Mouse (Mus musculus) stomach, postnatal 0 days (tissue): ENCODE data around the gene Dnajc21. TPM values are rescaled to one million over a fixed set of nuclear protein-coding genes. Genes with fewer than 3 reads are reported as not detected.
"Not testable (repeated sequence)": the region's sequence is repeated elsewhere in the genome, so short reads cannot be mapped to it uniquely, and the experiment has no call there.

ENCODE experiments used
- ATAC-seq: fragments of 200-750 bp; cut with Nextera tagmentation; 2 replicates; pipeline ENCODE4 v1.8.0; 2017; ENCODE audit not compliant: low FRiP score, low TSS enrichment
- DNase-seq: peaks from one replicate; pipeline ENCODE4 v3.0.0-alpha.2; 2016; ENCODE audit warnings: low spot score
- H3K27ac ChIP-seq: fragments of 300-500 bp; sonication (generic); replicated peaks from 2 replicates; pipeline ENCODE4 v1.5.1; 2014; ENCODE audit warnings: mild to moderate bottlenecking, control low read depth
- H3K27me3 ChIP-seq: fragments of 300-500 bp; sonication (generic); 2 replicates; pipeline ENCODE4 v1.6.1; 2014; ENCODE audit warnings: low read length; ENCODE audit not compliant: control insufficient read depth, insufficient read depth
- H3K36me3 ChIP-seq: fragments of 300-500 bp; sonication (generic); 2 replicates; pipeline ENCODE4 v1.6.1; 2014; ENCODE audit warnings: low read length, mixed read lengths; ENCODE audit not compliant: control insufficient read depth, insufficient read depth
- H3K4me1 ChIP-seq: fragments of 300-500 bp; sonication (generic); replicated peaks from 2 replicates; pipeline ENCODE4 v1.6.1; 2014; ENCODE audit warnings: antibody characterized with exemption; ENCODE audit not compliant: control insufficient read depth, insufficient read depth
- H3K4me2 ChIP-seq: fragments of 300-500 bp; sonication (generic); replicated peaks from 2 replicates; pipeline ENCODE4 v1.6.1; 2014; ENCODE audit warnings: low read depth, mild to moderate bottlenecking, control low read depth, moderate library complexity
- H3K4me3 ChIP-seq: fragments of 300-500 bp; sonication (generic); 2 replicates; pipeline ENCODE4 v1.5.1; 2014; ENCODE audit warnings: low read depth, low read length, control low read depth
- H3K9ac ChIP-seq: fragments of 300-500 bp; sonication (generic); 2 replicates; pipeline ENCODE4 v1.6.1; 2014; ENCODE audit warnings: mild to moderate bottlenecking, low read length, control low read depth, mixed read lengths
- H3K9me3 ChIP-seq: fragments of 300-500 bp; sonication (generic); 2 replicates; pipeline ENCODE4 v1.6.1; 2016; ENCODE audit warnings: low read length; ENCODE audit not compliant: control insufficient read depth
- CTCF ChIP-seq: IDR thresholded peaks from 2 replicates; pipeline ENCODE4 v1.5.1; 2016; ENCODE audit warnings: antibody characterized with exemption, low read depth, mild to moderate bottlenecking, moderate library complexity
- EP300 ChIP-seq: optimal IDR thresholded peaks from 2 replicates; pipeline ENCODE3; 2016; ENCODE audit warnings: antibody characterized with exemption
- WGBS: fragments of 180-500 bp; shearing (Covaris S2); extraction: QIAGEN DNeasy Blood & Tissue Kit; methylation state at CpG from one replicate; pipeline ENCODE4 v1.1.7; 2014; 5-methylcytosine and 5-hydroxymethylcytosine counted together
- polyA plus RNA-seq: library from polyadenylated mRNA; unstranded; fragments of >200 nt; fragmentation: Nextera tagmentation; extraction: Ambion mirVana; gene quantifications from 2 replicates; pipeline ENCODE4 v1.2.1, GENCODE M21; 2015

Dnajc21 gene
- polyA plus RNA-seq, 1 experiment from 2014 or later = 11.8 TPM

DNA sequence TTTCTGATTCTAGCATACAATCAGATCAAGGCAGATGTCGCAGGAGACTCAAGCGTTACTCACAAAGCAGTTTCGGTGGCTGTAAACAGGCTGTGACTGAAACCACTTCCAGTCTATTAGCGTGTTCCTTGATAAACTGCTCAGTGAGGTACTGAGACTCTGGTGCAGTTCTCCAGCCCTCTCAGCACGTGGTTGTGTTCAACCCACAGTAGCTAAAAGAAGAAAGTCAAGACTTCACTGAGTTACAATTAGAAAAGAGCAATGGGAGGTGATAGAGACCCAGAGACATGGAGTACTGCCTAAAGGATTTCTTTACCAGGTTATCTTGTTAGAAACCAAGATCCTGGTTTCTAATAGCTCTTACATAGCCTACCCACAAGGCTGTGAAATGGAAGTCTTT lies 29.3 kb upstream of the Dnajc21 start:
- no peak overlapping the region for H3K4me2 ChIP-seq
- WGBS = 75% methylated on average over 5 of the region's 5 CpGs
- no peak for TF ChIP-seq EP300
- no peak for TF ChIP-seq CTCF
- no peaks in the 10 kb centered on the region for H3K36me3 ChIP-seq
- no peak for ATAC-seq
- H3K9me3 ChIP-seq = no peaks in the 10 kb centered on the region
- H3K27ac ChIP-seq = no peak overlapping the region
- no peak overlapping the region for H3K9ac ChIP-seq
- H3K27me3 ChIP-seq = no peaks in the 10 kb centered on the region
- H3K4me1 ChIP-seq = no peaks in the 10 kb centered on the region
- H3K4me3 ChIP-seq = no peak overlapping the region
- DNase-seq = no peak

DNA sequence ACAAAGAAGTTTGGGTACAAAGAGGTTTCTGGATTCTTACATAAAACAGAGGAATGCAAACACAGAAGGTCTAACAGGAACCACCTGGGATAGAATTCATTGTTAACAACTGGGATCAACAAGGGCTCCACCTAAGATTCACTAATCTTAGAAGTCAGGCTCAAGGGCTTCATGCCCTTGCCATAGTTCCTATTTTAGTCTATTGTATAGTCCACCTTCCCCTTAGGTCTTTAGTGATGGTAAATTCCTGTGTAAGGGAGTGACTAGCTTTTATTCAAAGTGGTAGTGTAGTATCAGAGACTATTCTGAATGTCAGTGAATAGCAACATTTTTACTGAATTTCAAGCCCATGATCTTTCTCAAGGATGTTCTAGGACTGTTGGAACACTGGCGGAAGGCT lies 26.4 kb upstream of the Dnajc21 start:
- H3K9ac ChIP-seq, H3K27ac ChIP-seq, H3K4me1 ChIP-seq, H3K4me2 ChIP-seq, H3K27me3 ChIP-seq, ATAC-seq, H3K9me3 ChIP-seq, DNase-seq, H3K4me3 ChIP-seq, H3K36me3 ChIP-seq: not testable (repeated sequence)
- 88% methylated on average over 1 of the region's 1 CpGs for WGBS

DNA sequence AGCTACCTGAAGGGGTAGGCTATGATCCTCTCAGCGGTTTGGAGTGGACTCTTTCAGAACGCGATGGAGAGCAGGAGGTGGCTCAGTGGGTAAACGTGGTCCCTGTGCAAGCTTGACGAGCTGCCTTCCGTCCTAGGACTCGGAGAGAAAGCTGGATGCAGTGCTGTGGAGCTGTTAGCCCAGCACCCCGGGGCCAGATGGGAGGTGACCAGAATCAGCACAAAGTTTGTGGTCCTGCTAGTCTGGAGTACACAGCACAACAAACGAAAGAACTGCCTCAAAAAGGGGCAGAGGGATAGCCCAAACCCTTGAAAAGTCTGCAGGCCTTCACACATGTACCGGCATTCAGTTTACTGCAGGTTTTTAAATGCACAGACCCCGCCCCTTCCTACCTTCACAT lies 25.6 kb upstream of the Dnajc21 start:
- TF ChIP-seq EP300 = no peak
- TF ChIP-seq CTCF = no peak
- Histone ChIP-seq H3K4me3 (no peak overlapping the region), H3K4me2 (no peak overlapping the region), H3K36me3 (0 out of 2 replicates have a peak, but pooled peaks cover 2% of the 10 kb centered on the region), H3K27me3 (no peaks in the 10 kb centered on the region), H3K9ac (no peak overlapping the region), H3K27ac (no peak overlapping the region), H3K4me1 (no peaks in the 10 kb centered on the region), H3K9me3 (no peaks in the 10 kb centered on the region)
- ATAC-seq = no peak
- 90% methylated on average over 11 of the region's 11 CpGs for WGBS
- DNase-seq = no peak

DNA sequence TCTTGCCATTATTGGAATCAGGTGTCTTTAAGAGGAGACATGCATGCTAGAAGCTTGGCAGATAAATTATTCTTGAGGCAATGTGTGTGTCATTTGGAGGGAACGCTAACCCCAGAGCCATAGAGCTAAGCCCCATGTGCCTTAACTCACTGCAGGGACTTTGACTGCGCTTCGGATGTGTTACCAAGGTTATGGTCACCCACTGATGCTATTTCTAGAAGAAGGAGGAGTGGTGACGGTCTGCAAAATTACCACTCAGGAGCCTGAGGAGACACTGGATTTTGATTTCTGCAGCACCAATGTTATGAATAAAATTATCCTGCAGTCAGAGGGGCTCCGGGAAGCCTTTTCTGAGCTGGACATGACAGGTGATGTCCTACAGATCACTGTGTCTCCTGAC lies 19.8 kb upstream of the Dnajc21 start:
- Histone ChIP-seq H3K4me3 (no peak overlapping the region), H3K4me1 (no peaks in the 10 kb centered on the region), H3K4me2 (no peak overlapping the region), H3K27ac (no peak overlapping the region), H3K9ac (no peak overlapping the region), H3K9me3 (no peaks in the 10 kb centered on the region), H3K36me3 (0 out of 2 replicates have a peak, but pooled peaks cover 2% of the 10 kb centered on the region), H3K27me3 (no peaks in the 10 kb centered on the region)
- ATAC-seq (no peak), DNase-seq (no peak)
- WGBS = 94% methylated on average over 5 of the region's 5 CpGs
- TF ChIP-seq CTCF (no peak), EP300 (no peak)

DNA sequence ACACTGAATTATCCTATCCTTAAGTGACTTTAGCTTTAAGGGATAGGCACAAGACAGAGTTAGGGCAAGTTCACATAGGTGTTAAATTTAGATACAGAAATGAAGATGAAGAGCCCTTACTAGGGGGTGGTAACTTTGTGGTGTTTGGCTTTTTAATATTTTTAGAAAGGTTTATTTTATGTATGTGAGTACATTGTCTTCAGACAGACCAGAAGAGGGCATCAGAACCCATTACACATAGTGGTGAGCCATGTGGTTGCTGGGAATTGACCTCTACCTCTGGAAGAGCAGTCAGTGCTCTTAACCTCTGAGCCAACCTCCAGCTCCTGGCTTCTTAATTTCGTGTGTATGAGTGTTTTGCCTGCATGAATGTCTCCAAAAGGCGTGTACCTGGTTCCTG lies 16.9 kb upstream of the Dnajc21 start:
- DNase-seq (no peak), ATAC-seq (no peak)
- Histone ChIP-seq H3K9me3 (no peaks in the 10 kb centered on the region), H3K27me3 (no peaks in the 10 kb centered on the region), H3K4me2 (no peak overlapping the region), H3K36me3 (peaks cover 6% of the 10 kb centered on the region; the same call in 1 of the 2 replicates), H3K27ac (no peak overlapping the region), H3K4me3 (no peak overlapping the region), H3K9ac (no peak overlapping the region), H3K4me1 (peaks cover 3% of the 10 kb centered on the region; the same call in 1 of the 2 replicates)
- 53% methylated on average over 2 of the region's 2 CpGs for WGBS
- peak; percentile 38 for TF ChIP-seq CTCF
- no peak for TF ChIP-seq EP300

DNA sequence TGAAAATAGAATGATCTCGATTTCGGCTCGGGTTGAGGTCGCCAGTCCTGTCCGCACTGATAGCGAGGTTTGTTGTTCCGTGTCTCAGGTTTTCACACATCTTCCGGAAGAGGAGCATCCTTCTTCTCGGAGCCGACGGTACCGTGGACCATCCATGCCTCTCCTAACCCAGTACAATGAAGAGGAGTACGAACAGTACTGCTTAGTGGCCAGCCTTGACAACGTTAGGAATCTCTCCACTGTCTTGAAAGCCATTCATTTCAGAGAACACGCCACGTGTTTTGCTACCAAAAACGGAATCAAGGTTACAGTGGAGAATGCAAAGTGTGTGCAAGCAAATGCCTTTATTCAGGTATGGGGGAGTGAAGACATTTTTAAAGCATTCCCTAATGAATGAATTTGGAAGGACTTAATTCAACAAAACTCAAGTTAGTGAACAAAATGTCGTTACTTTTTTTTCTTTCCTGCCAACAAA lies 16.1 kb upstream of the Dnajc21 start:
- peaks cover 6% of the 10 kb centered on the region; the same call in 1 of the 2 replicates for H3K36me3 ChIP-seq
- peak overlapping the region; percentile 86 for H3K4me3 ChIP-seq
- DNase-seq (no peak), ATAC-seq (peak; percentile 43)
- peaks cover 3% of the 10 kb centered on the region; the same call in 1 of the 2 replicates for H3K4me1 ChIP-seq
- no peaks in the 10 kb centered on the region for H3K9me3 ChIP-seq
- WGBS = under 1% methylated on average over 18 of the region's 18 CpGs
- H3K27ac ChIP-seq = peak overlapping the region; percentile 35; the same call in 1 of the 2 replicates
- peak overlapping the region; percentile 67 for H3K4me2 ChIP-seq
- no peaks in the 10 kb centered on the region for H3K27me3 ChIP-seq
- TF ChIP-seq EP300 (no peak), CTCF (no peak)
- peak overlapping the region; percentile 79 for H3K9ac ChIP-seq
